Mouse (Mus musculus) embryonic stem cell, embryonic (primary cell): ENCODE data around the gene Shisa9.

Experiments
- CTCF ChIA-PET, 4 experiments: fragments of 300-600 bp in 2 of 4; fragments of 350-600 bp in 2 of 4; sonication (Branson Sonifier 250); formaldehyde crosslinking; loops; one replicate each; lab custom pipeline; 2022; ENCODE audit warnings: inconsistent platforms in 2 of 4; lab: Charles Lee
- POLR2A ChIA-PET, 4 experiments: fragments of 300-600 bp in 2 of 4; fragments of 350-600 bp in 2 of 4; sonication (Branson Sonifier 250); formaldehyde crosslinking; loops; one replicate each; lab custom pipeline; 2022; ENCODE audit warnings: antibody characterized with exemption in 4 of 4, inconsistent platforms in 1 of 4; lab: Charles Lee

Shisa9 gene

GRCm38 (mm10) chr16:12223537-12223936, 239.6 kb downstream of the Shisa9 start:
- CTCF ChIA-PET, result no interaction called here
- POLR2A ChIA-PET, result interaction anchor here in 1 of 4 experiments (0.5 to 0.6 kb wide), 2 partner anchors 77 to 222 kb away, joined by 3 to 12 read pairs; no protein-coding TSS in a partner anchor

- ChIA-PET CTCF (no interaction called here), POLR2A (no interaction called here)
These were observed 243.0 kb downstream of the Shisa9 start for GRCm38 (mm10) chr16:12226937-12227336.

DNA sequence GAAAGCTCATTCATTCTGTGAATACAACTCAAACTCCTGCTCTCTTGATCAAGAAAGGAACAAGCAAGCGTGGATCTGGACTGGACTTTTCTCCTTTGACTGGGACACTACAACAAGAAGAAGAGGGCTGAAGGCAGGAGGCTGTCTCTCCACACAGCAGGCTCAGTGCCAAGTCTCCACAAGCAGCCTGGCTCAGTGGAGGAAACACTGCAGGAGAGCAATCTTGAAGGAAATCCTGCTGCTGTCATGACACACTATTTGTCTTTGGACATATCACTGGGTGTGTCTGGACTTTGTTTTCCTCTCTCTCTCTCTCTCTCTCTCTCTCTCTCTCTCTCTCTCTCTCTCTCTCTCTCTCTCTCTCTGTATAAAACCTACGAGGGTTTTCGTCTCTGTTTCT, 249.4 kb downstream of the Shisa9 start:
- CTCF ChIA-PET, result no interaction called here
- POLR2A ChIA-PET, result no interaction called here

- ChIA-PET CTCF (interaction anchor here in 1 of 4 experiments (0.5 kb wide), 1 partner anchor 33 kb away, joined by 6 read pairs; no protein-coding TSS in a partner anchor), POLR2A (no interaction called here)
These were observed 250.4 kb downstream of the Shisa9 start for GRCm38 (mm10) chr16:12234289-12234688.

- ChIA-PET CTCF (no interaction called here), POLR2A (no interaction called here)
These were observed 254.7 kb downstream of the Shisa9 start for GRCm38 (mm10) chr16:12238611-12239010.

GRCm38 (mm10) chr16:12259361-12259760, 275.4 kb downstream of the Shisa9 start:
- ChIA-PET POLR2A (no interaction called here), CTCF (interaction anchor here in 1 of 4 experiments (1.2 kb wide), 1 partner anchor 330 kb away, joined by 3 read pairs; no protein-coding TSS in a partner anchor)

DNA sequence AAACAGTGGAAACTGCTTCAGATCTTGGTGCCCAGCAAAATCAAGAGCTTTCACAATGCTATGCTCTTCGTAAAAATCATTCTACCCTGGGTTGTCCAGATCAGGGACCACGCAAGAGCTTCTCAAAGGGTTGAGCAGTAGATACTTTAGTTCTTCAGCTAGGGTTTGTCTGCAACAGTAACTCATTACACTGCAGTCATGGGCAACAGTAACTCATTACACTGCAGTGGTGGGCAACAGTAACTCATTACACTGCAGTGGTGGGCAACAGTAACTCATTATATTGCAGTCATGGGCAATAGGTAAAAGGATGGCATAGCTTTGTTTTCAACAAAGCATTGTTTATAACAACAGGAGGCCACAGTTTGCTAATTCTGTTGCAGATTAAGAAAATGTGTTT, 281.9 kb downstream of the Shisa9 start:
- ChIA-PET CTCF (no interaction called here), POLR2A (no interaction called here)

- POLR2A ChIA-PET, result no interaction called here
These were observed 316.6 kb downstream of the Shisa9 start for GRCm38 (mm10) chr16:12300523-12300922.

GRCm38 (mm10) chr16:12303420-12303819, 319.5 kb downstream of the Shisa9 start:
- ChIA-PET POLR2A (interaction anchor here in 1 of 4 experiments (0.6 kb wide), 1 partner anchor 84 kb away, joined by 4 read pairs; no protein-coding TSS in a partner anchor), CTCF (no interaction called here)

More at GRCm38 (mm10) chr16:12300523-12300922, 316.6 kb downstream of the Shisa9 start:
- CTCF ChIA-PET, result no interaction called here

DNA sequence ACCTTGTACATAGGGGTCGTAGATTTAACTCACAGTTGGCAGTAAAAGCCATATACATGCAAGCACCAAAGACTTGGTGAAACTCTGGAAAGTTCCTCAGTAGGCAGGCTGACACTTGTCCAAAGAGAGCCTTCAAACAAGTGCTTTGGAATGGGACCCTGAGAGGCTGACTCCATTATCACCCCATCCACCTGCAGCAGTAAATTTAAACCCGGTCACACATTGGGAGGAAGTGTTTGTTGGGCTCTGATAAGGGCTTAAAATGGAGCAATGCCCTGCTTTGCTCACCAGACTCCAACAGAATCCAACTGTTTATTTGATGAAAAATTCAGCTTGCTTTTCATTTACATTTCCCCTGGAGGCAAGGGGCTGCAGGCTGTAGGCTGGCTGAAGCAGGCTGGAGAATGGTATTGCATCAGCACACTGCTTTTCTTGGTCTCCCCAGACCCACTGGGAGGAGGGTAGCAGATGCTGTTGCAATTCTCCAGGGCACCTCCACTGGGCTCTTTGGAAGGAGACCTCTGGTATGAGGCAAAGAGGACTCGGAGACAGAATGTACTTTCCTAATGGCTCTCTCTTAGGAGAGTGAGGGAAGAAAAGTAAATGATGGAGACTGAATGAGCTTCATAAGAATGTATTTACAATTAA, 323.5 kb downstream of the Shisa9 start:
- POLR2A ChIA-PET, result no interaction called here
- CTCF ChIA-PET, result interaction anchor here in 1 of 4 experiments (0.5 kb wide), 1 partner anchor 332 kb away, joined by 3 read pairs; no protein-coding TSS in a partner anchor

DNA sequence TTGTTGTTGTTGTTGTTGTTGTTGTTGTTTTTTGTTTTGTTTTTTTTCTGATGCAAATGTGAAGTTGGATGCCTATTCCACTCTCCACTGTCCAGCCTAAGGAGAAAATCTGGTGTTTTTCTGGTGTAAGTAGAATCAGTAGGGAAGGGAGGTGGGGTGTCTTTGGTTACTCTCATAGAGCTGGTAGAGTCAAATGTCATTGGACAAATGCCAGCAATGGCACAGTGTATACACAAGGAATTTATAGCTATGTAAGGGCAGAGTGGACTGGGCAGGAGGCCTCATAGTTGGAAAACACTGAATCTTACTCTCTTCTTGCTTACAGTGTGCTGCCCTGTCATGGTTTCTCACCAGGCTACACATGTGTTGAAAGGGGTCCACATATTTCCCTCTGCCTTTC, 325.9 kb downstream of the Shisa9 start:
- ChIA-PET POLR2A (interaction anchor here in 1 of 4 experiments (0.6 kb wide), 1 partner anchor 123 kb away, joined by 3 read pairs; no protein-coding TSS in a partner anchor), CTCF (no interaction called here)

- POLR2A ChIA-PET, result interaction anchor here in 1 of 4 experiments (0.6 kb wide), 1 partner anchor 1847 kb away, joined by 5 read pairs; no protein-coding TSS in a partner anchor
- CTCF ChIA-PET, result no interaction called here
These were observed 331.7 kb downstream of the Shisa9 start for GRCm38 (mm10) chr16:12315627-12316026.
